Mouse (Mus musculus): ENCODE measurements around the gene Btbd2.
A peak's percentile ranks its signal among the peaks of the same experiment; 100 is the strongest.

Gene Btbd2

GRCm38 (mm10) chr10:80604988-80605387 is 51.9 kb downstream of the Btbd2 start:
- DNase-seq: no peak

GRCm38 (mm10) chr10:80604001-80604509 is 52.8 kb downstream of the Btbd2 start:
- no peak for DNase-seq

- no peak for DNase-seq
Measured at GRCm38 (mm10) chr10:80603364-80603763, 53.5 kb downstream of the Btbd2 start.

- peak; percentile 92 to 94 for DNase-seq
Measured at GRCm38 (mm10) chr10:80602698-80603325, 54.1 kb downstream of the Btbd2 start, which contains the start of the genes Scamp4 and Adat3. Gene Scamp4, plus strand, starts transcription at chr10:80602872. Gene Adat3, plus strand, starts transcription at chr10:80602880.

GRCm38 (mm10) chr10:80596318-80596717 is 60.6 kb downstream of the Btbd2 start:
- DNase-seq: no peak

All from thymus, adult 18-20 months (tissue).